In the genomic region with DNA sequence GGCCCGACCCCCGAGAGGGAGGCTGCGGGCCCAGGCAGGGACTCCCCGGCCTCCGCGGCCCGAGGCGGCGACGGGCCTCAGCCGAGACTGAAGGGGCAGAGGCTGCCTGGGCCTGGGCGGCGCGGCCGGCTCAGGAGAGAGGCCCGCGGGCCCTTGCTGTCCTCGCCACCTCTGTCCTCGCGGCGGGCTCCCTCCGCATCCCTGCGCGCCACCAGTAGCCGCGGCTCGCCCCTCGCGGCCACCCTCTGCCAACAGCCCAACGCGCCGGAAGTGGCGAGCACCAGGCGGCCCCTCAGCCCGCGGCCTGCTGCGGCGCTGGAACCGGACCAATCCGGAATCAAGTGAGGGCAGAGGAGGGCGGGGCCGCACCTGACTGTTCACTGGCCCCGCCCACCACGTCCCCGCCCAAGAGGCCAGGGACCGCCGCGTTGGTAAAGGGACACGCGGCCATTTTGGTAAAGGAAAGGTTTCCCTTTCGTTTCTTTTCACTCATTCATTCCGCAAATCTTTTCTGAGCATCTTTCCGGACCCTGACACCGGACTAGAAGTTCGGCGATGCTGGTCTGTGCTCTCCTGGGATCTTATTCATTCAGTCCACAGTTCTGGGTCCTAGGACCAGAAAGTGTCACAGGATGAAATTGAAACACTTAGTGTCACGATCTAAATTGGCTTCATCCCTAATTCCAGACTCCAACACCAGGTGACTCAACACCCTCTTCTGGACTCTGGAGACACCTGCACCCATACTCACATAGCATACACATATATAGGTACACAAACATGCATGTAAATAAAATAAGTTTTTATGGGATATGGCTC, we compare ENCODE assay signal across 8 mouse cellular contexts. TPM values are rescaled to one million over a fixed set of nuclear protein-coding genes. Genes with fewer than 3 reads are reported as not detected.
DNase-seq lines count a peak whose midpoint lies in the region; ATAC-seq lines count a peak whose summit lies in the region.

A gene (minus strand): TSS at position 324 of the 819 bp plus-strand sequence.

- peak; percentile 98 for ATAC-seq in forebrain, embryonic 11.5 days (replicated peaks; ENCODE audit: low FRiP score)
- peak; percentile 97 for ATAC-seq in heart, embryonic 16.5 days (replicated peaks; ENCODE audit: extremely low read depth, insufficient read depth, low FRiP score)
- peak; percentile 97 for ATAC-seq in liver, embryonic 15.5 days (ENCODE audit: insufficient read depth)
- peak; percentile 96 for ATAC-seq in neural tube, embryonic 12.5 days (ENCODE audit: low FRiP score, low read depth)

- peak within 1 kb of the TSS; percentile 83 for H3K4me2 ChIP-seq in forebrain, embryonic 11.5 days (ENCODE audit: low read depth, low read length, severe bottlenecking)
- peak within 1 kb of the TSS; percentile 75 for H3K4me2 ChIP-seq in heart, embryonic 16.5 days (ENCODE audit: low read depth, low read length)
- peak within 1 kb of the TSS; percentile 94 for H3K4me2 ChIP-seq in liver, embryonic 15.5 days
- peak within 1 kb of the TSS; percentile 85 for H3K4me2 ChIP-seq in neural tube, embryonic 12.5 days (replicated peaks)

- H3K27ac ChIP-seq in forebrain, embryonic 11.5 days (ENCODE audit: low read depth, low read length) = peak within 1 kb of the TSS; percentile 70
- peak within 1 kb of the TSS; percentile 83 for H3K27ac ChIP-seq in heart, embryonic 16.5 days (ENCODE audit: low read length)
- H3K27ac ChIP-seq in liver, embryonic 15.5 days (replicated peaks) = peak within 1 kb of the TSS; percentile 84
- peak within 1 kb of the TSS; percentile 84 for H3K27ac ChIP-seq in neural tube, embryonic 12.5 days

- H3K4me1 ChIP-seq in forebrain, embryonic 11.5 days (replicated peaks; ENCODE audit: control insufficient read depth, insufficient read depth, low read length) = no peaks in the 10 kb centered on the region; the same call in 1 of the 2 replicates
- H3K4me1 ChIP-seq in heart, embryonic 16.5 days (ENCODE audit: control insufficient read depth, insufficient read depth, low read length) = peaks cover 15% of the 10 kb centered on the region
- peaks cover 48% of the 10 kb centered on the region for H3K4me1 ChIP-seq in liver, embryonic 15.5 days (replicated peaks)
- H3K4me1 ChIP-seq in neural tube, embryonic 12.5 days = peaks cover 15% of the 10 kb centered on the region

- no peaks in the 10 kb centered on the region for H3K9me3 ChIP-seq in forebrain, embryonic 11.5 days (ENCODE audit: control insufficient read depth, low read length)
- no peaks in the 10 kb centered on the region for H3K9me3 ChIP-seq in heart, embryonic 16.5 days (replicated peaks; ENCODE audit: control insufficient read depth, low read length)
- H3K9me3 ChIP-seq in liver, embryonic 15.5 days (replicated peaks) = no peaks in the 10 kb centered on the region
- no peaks in the 10 kb centered on the region for H3K9me3 ChIP-seq in neural tube, embryonic 12.5 days

- under 1% methylated on average over 46 of the region's 57 CpGs for WGBS in forebrain, embryonic 11.5 days
- WGBS in heart, embryonic 16.5 days = under 1% methylated on average over 56 of the region's 57 CpGs
- under 1% methylated on average over 56 of the region's 57 CpGs for WGBS in liver, embryonic 15.5 days (ENCODE audit: insufficient replicate concordance)
- 1% methylated on average over 57 of the region's 57 CpGs for WGBS in neural tube, embryonic 12.5 days

- H3K9ac ChIP-seq in forebrain, embryonic 11.5 days (ENCODE audit: low read length) = peak within 1 kb of the TSS; percentile 98
- H3K9ac ChIP-seq in heart, embryonic 16.5 days (ENCODE audit: low read length) = peak within 1 kb of the TSS; percentile 95
- peak within 1 kb of the TSS; percentile 97 for H3K9ac ChIP-seq in liver, embryonic 15.5 days
- H3K9ac ChIP-seq in neural tube, embryonic 12.5 days = peak within 1 kb of the TSS; percentile 97

- peak; percentile 91 to 95 for DNase-seq in CD8-positive naive resting alpha-beta T cell, adult 2 months (ENCODE audit: low read depth in 2 of 2, low spot score in 2 of 2)
- peak; percentile 95 for DNase-seq in c-Kit-positive CD71-negative TER-119-negative erythroid progenitor cells, embryonic 14.5 days (ENCODE audit: low read depth)
- DNase-seq in forebrain, embryonic 11.5 days (ENCODE audit: low spot score) = peak; percentile 99
- DNase-seq in kidney, postnatal 36 days = peak; percentile 97 to 100
- peak; percentile 85 for DNase-seq in telencephalon, adult 2 months (ENCODE audit: low read depth, low spot score)

- H3K4me3 ChIP-seq in forebrain, embryonic 11.5 days (ENCODE audit: low read depth, low read length) = peak within 1 kb of the TSS; percentile 92
- H3K4me3 ChIP-seq in heart, embryonic 16.5 days (ENCODE audit: low read length) = peak within 1 kb of the TSS; percentile 77
- H3K4me3 ChIP-seq in liver, embryonic 15.5 days (replicated peaks) = peak within 1 kb of the TSS; percentile 96
- H3K4me3 ChIP-seq in neural tube, embryonic 12.5 days = peak within 1 kb of the TSS; percentile 98

- no peaks in the 10 kb centered on the region for H3K36me3 ChIP-seq in forebrain, embryonic 11.5 days (ENCODE audit: control insufficient read depth, insufficient read depth, low read length)
- no peaks in the 10 kb centered on the region for H3K36me3 ChIP-seq in heart, embryonic 16.5 days (ENCODE audit: control insufficient read depth, insufficient read depth)
- no peaks in the 10 kb centered on the region for H3K36me3 ChIP-seq in liver, embryonic 15.5 days (replicated peaks)
- no peaks in the 10 kb centered on the region for H3K36me3 ChIP-seq in neural tube, embryonic 12.5 days

- H3K27me3 ChIP-seq in forebrain, embryonic 11.5 days (ENCODE audit: control insufficient read depth, insufficient read depth, low read length) = no peaks in the 10 kb centered on the region
- no peaks in the 10 kb centered on the region for H3K27me3 ChIP-seq in heart, embryonic 16.5 days (ENCODE audit: control insufficient read depth, insufficient read depth, low read length)
- peaks cover 3% of the 10 kb centered on the region; the same call in 1 of the 2 replicates for H3K27me3 ChIP-seq in liver, embryonic 15.5 days
- no peaks in the 10 kb centered on the region for H3K27me3 ChIP-seq in neural tube, embryonic 12.5 days (replicated peaks)

RNA-seq across cellular contexts. Expression of the gene that starts here (rescaled TPM):
- 76.4 and 91.6 TPM in 2 replicates for polyA plus RNA-seq in forebrain, embryonic 11.5 days (2014; fragmentation: Nextera tagmentation; extraction: Ambion mirVana)
- 27.6 and 31.5 TPM in 2 replicates for polyA plus RNA-seq in heart, embryonic 16.5 days (2015; fragmentation: Nextera tagmentation; extraction: Ambion mirVana)
- polyA plus RNA-seq in liver, embryonic 15.5 days (2015; fragmentation: Nextera tagmentation; extraction: Ambion mirVana) = 16.3 and 20.8 TPM in 2 replicates
- polyA plus RNA-seq in neural tube, embryonic 12.5 days (2016; fragmentation: Nextera tagmentation; extraction: Ambion mirVana) = 66.6 and 75.4 TPM in 2 replicates

Comparison
In these comparisons a context has a peak if more than half of its experiments do, and no peak if none do; other contexts are left out.
1. Peak in every context shown above with its lines: DNase-seq, ATAC-seq, H3K4me3 ChIP-seq and H3K27ac ChIP-seq.